Mouse (Mus musculus) mouse embryonic stem cell (cell line): ENCODE measurements at regions not wholly inside any gene's neighbourhood (a gene's known extent, or its start where the extent isn't known, plus 50 kb on each side); places are given as distances from the start of the nearest gene placed in this dataset.

ENCODE experiments used
- in situ Hi-C, 2 experiments: fragments of 300-500 bp; cut with MboI; formaldehyde crosslinking; loops; 1 replicate in 1 of 2; 3 replicates in 1 of 2; pipeline ENCODE4 v1.14.3; 2019 to 2020; ENCODE audit warnings: low sequenced_read_pairs in 2 of 2, low pct_unique_long_range_greater_than_20kb in 1 of 2, mixed read lengths in 1 of 2; ENCODE audit not compliant: unreplicated experiment in 1 of 2

DNA sequence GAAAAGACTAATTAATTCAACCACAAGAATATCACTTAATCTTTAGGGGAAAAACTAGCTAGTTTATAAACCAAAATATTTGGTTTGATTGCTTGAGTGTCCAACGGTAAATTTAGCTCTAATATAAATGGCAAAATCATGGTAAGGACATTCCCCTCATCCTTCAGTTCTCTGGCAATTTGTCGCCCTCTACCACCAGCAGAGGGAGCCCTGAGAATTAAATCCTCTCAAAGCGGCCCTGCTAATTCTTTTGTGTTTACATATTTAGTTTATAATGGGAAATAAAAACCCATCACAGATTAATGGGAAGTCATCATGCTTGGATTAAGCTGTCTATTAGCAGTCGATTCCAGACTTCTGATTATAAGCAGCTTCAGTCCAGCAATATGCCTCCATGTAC is 54.5 kb upstream of the Atp5g3 start:
- in situ Hi-C loops: no loop called here
